Mouse (Mus musculus): ENCODE measurements around the gene Efcab2. TPM values are rescaled to one million over a fixed set of nuclear protein-coding genes. Genes with fewer than 3 reads are reported as not detected.
"Not testable (repeated sequence)": the region's sequence is repeated elsewhere in the genome, so short reads cannot be mapped to it uniquely, and the experiment has no call there.

Gene Efcab2
- total RNA-seq, 4 experiments from 2014 or later: 11.3 to 12.4 (median 11.5) TPM

- no peak for DNase-seq (ENCODE audit: low spot score in 2 of 2)
Observed at GRCm38 (mm10) chr1:178401960-178402359, 3.9 kb upstream of the Efcab2 start.

DNA sequence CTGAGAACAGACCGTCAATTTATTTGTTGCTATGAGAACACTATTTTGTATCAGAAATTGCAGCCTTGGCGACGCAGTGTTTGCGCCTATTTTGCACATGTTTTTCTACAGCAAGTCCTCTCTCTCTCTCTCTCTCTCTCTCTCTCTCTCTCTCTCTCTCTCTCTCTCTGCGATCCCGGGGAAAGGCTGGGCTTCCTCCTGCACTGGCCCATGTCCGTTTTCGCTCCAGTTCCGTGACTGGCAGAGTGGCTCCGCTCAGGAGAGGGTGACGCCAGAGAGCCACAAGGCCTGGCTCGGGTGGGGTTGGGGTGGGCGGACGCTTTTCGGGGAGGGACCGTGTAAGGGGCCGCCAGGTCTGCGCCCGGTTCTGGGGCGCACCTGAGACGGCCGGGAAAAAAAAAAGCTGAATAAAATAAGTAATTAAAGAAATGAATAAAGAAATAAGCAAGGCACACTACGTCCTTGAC lies 407 bp upstream of the Efcab2 start:
- peak; percentile 70 to 72 for DNase-seq (ENCODE audit: low spot score in 2 of 2)

- no peak for DNase-seq (ENCODE audit: low spot score in 2 of 2)
Observed at GRCm38 (mm10) chr1:178406765-178407645, 1.1 kb downstream of the Efcab2 start.

GRCm38 (mm10) chr1:178407651-178408050 lies 1.8 kb downstream of the Efcab2 start:
- DNase-seq (ENCODE audit: low spot score in 2 of 2): no peak

DNA sequence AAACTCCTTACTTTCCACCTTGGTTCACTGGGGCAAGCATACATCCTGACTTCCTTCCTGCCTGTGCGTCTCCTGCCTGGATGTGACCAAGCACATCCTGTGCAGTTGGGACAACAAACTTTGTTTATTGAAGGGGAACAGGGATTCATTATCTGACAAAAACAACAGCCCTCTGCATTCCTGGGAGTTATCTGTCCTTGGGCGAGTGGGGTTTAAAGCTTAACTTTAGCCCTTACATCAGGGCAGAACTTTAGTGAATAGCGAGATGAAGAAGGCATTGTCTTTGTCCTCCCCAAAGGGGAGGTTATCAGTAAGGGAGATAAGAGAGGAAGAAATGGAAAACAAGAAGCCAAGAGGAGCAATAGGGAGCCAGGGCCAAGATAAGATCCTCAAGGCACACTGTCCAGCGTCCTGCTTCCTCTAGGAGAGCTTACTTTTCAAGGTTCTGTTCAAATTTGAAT lies 3.0 kb downstream of the Efcab2 start:
- DNase-seq (ENCODE audit: low spot score in 2 of 2): no peak

GRCm38 (mm10) chr1:178413367-178413766 lies 7.5 kb downstream of the Efcab2 start:
- not testable (repeated sequence) for DNase-seq (ENCODE audit: low spot score in 2 of 2)

DNA sequence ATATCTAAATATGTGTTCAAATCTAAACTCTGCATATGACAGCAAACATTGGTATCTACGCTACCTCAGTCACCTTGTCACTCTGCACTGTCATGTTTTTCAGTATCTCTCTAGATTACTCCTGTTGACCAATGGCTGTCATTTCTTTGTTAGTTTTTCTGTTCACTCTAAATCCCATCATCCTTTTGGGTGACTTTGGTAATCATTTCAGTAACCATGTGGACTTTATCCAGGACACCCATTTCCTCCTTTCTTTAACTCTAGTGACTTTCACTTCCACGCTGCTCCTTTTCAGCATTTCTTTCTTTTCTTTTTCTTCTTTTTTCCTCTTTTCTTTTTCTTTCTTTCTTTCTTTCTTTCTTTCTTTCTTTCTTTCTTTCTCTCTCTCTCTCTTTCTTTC lies 13.7 kb downstream of the Efcab2 start:
- no peak for DNase-seq (ENCODE audit: low spot score in 2 of 2)

- DNase-seq (ENCODE audit: low spot score in 2 of 2): no peak
Observed at GRCm38 (mm10) chr1:178423662-178424061, 17.8 kb downstream of the Efcab2 start.

- no peak for DNase-seq (ENCODE audit: low spot score in 2 of 2)
Observed at GRCm38 (mm10) chr1:178431619-178432444, 25.9 kb downstream of the Efcab2 start.

DNA sequence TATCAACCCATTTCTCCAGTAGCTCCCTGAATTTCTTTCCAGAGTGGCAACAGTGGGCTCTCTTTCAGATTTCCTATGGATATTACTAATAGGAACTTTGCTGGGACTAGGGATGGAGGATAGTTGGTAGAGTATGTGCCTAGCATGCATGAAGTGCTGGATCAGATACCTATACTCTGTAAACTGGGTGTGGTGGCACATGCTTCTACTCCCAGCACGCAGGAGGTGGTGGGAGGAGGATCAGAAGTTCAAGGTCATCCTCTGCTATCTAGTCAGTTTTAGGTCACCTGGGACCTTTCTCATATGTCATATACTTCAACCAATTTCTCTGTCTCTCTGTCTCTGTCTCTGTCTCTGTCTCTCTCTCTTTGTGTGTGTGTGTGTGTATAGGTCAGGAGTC lies 27.7 kb downstream of the Efcab2 start:
- DNase-seq (ENCODE audit: low spot score in 2 of 2): no peak

- DNase-seq (ENCODE audit: low spot score in 2 of 2): no peak
Observed at GRCm38 (mm10) chr1:178444407-178444806, 38.5 kb downstream of the Efcab2 start.

DNA sequence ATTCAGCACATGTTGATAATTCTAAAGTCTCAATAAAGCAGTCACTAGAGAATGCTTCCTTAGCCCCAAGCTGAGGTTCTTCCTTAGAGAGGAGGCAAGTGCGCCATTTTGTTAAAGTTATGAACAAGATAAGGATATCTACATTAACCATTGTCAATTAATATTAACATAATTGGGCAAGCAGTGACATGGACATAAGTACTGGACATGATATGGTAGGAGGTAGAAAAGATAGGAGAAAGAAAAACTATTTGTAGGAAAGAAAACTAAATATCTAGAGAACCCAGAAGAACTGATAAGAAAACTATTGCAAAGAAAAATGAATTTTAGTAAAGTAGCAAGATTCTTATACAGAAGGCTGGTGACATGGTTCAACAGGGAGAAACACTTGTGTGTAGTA lies 41.2 kb downstream of the Efcab2 start:
- DNase-seq (ENCODE audit: low spot score in 2 of 2): no peak

DNA sequence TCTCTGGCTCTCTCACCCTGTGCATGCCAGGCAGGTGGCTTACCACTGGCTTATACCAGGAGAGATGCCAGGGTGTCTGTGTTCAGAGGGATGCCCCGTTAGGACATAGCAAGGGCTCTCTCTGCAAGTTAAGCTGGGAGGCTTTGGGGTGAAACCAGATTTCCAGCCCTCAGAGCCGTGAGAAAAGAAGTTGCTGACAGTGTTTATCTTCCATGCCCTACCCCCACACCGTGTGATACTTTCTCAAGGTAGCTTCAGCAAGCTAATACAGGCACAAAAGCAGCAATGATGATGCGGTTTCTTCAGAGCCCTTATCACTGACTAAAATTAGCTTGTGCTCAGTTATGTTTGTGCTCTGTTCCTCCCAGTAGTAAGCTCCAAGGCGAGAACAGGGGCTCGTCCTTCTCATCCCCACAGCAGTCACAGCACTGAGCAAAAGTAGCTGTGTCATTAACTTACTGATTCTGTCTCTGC lies 42.4 kb downstream of the Efcab2 start:
- DNase-seq (ENCODE audit: low spot score in 2 of 2): no peak

DNA sequence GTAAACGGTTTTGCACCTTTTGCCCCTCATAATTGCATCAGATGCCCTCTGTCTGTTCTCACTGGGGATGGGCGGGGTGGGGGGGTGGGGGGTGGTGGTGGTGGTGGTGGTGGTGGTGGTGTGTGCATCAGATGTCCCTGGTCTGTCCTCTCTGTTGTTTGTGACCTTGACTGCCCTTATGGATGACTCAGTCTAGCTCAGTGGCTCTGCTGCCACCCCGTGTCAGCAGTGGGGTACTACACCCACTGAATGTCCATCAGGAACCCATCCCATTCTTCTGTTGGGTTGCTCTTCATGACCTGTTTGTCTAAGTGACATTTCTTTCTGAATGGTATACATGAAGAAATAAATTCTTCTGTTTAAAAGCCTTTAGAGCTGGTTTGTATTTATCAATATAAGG lies 43.3 kb downstream of the Efcab2 start:
- peak; percentile 67 to 79 for DNase-seq (ENCODE audit: low spot score in 2 of 2)

DNA sequence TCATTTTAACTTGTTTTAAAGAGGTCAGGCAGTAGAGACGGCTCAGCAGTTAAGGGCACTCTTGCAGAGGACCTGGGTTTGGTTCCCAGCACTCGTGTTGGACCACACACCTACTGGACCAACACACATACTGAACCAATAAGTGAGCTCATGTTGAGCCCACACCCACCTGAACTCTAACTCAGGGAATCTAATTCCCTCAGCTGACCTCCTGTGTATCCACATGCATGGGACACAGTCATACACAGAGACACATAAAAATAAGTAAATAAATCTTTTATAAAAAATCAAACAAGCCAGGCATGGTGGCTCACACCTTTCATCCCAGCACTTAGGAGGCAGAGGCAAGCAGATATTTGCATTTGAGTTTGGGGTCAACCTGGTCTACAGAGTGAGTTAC lies 44.0 kb downstream of the Efcab2 start:
- no peak for DNase-seq (ENCODE audit: low spot score in 2 of 2)

DNA sequence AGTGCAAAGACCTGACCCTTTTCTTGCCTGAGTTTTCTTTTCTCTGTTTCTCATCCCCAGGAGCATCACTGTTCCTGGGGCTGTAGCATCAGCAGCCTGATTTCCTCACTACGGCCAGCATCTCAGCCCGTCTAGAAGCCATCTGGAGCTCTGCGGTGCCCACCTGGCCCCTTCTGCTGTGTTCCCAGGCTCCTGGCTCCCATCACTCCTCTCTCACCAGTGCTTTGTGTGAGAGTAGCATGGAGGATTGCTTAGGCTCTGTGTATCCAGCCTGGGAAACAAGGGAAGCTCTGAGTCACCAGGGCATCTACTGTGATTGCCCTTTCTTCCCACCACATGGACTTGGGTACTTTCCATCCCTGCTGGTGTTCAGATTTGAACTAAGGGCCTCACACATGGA lies 48.2 kb downstream of the Efcab2 start:
- DNase-seq (ENCODE audit: low spot score in 2 of 2): peak; percentile 30 to 42

- DNase-seq (ENCODE audit: low spot score in 2 of 2): no peak
Observed at GRCm38 (mm10) chr1:178455120-178455519, 49.2 kb downstream of the Efcab2 start.

DNA sequence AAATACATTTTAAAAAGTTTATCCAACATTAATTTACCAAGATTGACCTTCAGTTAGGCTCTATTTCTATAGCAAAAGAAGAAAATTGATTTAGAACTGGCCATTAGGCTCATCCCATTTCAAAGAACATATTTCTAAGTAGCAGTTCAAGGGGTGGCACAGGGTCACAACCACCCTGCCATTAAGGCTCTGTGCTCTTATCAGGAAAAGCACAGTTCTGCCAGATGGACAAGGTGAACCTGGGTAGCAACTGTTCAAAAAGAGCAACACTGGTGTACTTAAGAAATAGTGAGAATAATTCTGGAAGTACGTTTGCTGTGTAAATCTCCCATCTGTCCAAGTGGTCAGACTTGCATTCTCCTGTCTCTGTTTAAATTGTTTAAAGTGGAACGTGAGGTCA lies 52.1 kb downstream of the Efcab2 start:
- no peak for DNase-seq (ENCODE audit: low spot score in 2 of 2)

GRCm38 (mm10) chr1:178463712-178464111 lies 57.8 kb downstream of the Efcab2 start:
- peak; percentile 74 to 93 for DNase-seq (ENCODE audit: low spot score in 2 of 2)

DNA sequence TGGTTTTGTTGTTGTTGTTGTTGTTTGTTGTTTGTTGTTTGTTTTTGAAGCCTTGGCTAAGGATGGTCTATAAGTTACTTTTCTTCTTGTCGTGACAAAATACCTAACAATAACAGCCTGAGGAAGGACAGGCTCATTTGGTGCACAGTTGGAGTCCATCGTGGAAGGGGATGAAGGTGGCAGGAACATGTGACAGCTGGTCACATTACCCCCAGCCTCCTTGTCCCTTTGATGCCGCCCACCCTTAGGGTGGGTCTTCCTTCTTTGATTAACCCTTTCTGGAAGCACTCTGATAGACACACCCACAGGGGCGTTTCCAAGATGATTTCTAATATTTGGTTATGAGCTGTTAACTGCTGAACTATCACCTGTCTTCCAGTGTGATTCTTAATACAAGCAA lies 58.3 kb downstream of the Efcab2 start:
- no peak for DNase-seq (ENCODE audit: low spot score in 2 of 2)

GRCm38 (mm10) chr1:178467594-178467993 lies 61.7 kb downstream of the Efcab2 start:
- DNase-seq (ENCODE audit: low spot score in 2 of 2): no peak

DNA sequence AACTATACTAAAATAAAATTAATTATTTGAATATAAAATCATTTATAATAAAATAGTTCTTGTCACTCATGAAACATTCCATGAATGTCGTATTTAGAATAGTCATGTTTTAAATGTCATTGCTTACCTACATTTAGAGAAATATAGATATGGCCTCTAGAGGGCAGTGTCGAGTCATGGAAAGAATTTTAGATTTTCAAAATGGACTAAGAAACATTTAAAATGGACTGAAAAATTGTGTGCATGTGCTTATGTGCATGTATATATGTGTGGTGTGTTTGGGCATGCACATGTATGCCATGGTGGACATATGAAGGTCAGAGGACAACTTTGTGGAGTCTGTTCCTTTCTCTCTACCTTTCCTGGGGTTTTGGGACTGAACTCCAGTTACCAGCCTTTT lies 62.4 kb downstream of the Efcab2 start:
- DNase-seq (ENCODE audit: low spot score in 2 of 2): no peak
